Mouse (Mus musculus) heart, adult 2 months (tissue): ENCODE measurements around the gene Pimreg. TPM values are rescaled to one million over a fixed set of nuclear protein-coding genes. Genes with fewer than 3 reads are reported as not detected.
A peak's percentile ranks its signal among the peaks of the same experiment; 100 is the strongest.

Source experiments
- DNase-seq, 2 experiments: peaks; one replicate each; pipeline ENCODE4 v3.0.0; 2021
- H3K27ac ChIP-seq: fragments of 200-600 bp; 2 replicates; pipeline ENCODE4 v1.8.1; 2022
- H3K27me3 ChIP-seq: fragments of 200-500 bp; 2 replicates; pipeline ENCODE4 v1.6.1; 2012; ENCODE audit warnings: mild to moderate bottlenecking, low read length, inconsistent platforms, mixed read lengths; ENCODE audit not compliant: control insufficient read depth, insufficient read depth
- H3K36me3 ChIP-seq: fragments of 200-500 bp; 2 replicates; pipeline ENCODE4 v1.6.1; 2012; ENCODE audit warnings: low read length, inconsistent platforms; ENCODE audit not compliant: control insufficient read depth, insufficient read depth
- H3K4me1 ChIP-seq: fragments of 200-500 bp; 2 replicates; pipeline ENCODE4 v1.6.1; 2011; ENCODE audit warnings: low read length; ENCODE audit not compliant: control insufficient read depth, insufficient read depth
- H3K4me3 ChIP-seq: fragments of 200-600 bp; 2 replicates; pipeline ENCODE4 v1.8.1; 2022
- H3K79me2 ChIP-seq: fragments of 200-500 bp; replicated peaks from 2 replicates; pipeline ENCODE4 v1.6.1; 2012; ENCODE audit warnings: mild to moderate bottlenecking, inconsistent platforms, low read length, moderate library complexity, mixed read lengths; ENCODE audit not compliant: control insufficient read depth, insufficient read depth
- H3K9ac ChIP-seq: fragments of 200-500 bp; 2 replicates; pipeline ENCODE4 v1.6.1; 2012; ENCODE audit warnings: low read depth, mild to moderate bottlenecking, control low read depth, inconsistent platforms, low read length, mixed read lengths
- CTCF ChIP-seq: fragments of 200-600 bp; IDR thresholded peaks from 2 replicates; pipeline ENCODE4 v1.8.1; 2022; ENCODE audit warnings: antibody characterized with exemption, mild to moderate bottlenecking, moderate library complexity
- EP300 ChIP-seq: fragments of 200-500 bp; IDR thresholded peaks from 2 replicates; pipeline ENCODE4 v1.6.1; 2011; ENCODE audit warnings: low read depth, low read length, control low read depth; ENCODE audit not compliant: insufficient read depth
- POLR2A ChIP-seq: fragments of 200-500 bp; IDR thresholded peaks from 2 replicates; pipeline ENCODE4 v1.6.1; 2011; ENCODE audit warnings: mild to moderate bottlenecking, low read depth, low read length, control low read depth; ENCODE audit not compliant: insufficient read depth
- WGBS: fragments of 180-500 bp; shearing (Covaris S2); methylation state at CpG from one replicate; pipeline ENCODE4 v1.1.7; 2018; 5-methylcytosine and 5-hydroxymethylcytosine counted together
- intact Hi-C: fragments of 180-260 bp; cut with DNase I; formaldehyde crosslinking; loops from one replicate; pipeline ENCODE4 v1.15.1; 2025
- polyA plus RNA-seq: library from polyadenylated mRNA; depleted of rRNA; stranded (reverse); fragments of >200 nt; gene quantifications from 2 replicates; pipeline ENCODE4 v1.2.3, GENCODE M21; 2012
- total RNA-seq, 2 experiments: library from RNA; stranded (reverse); gene quantifications; 2 replicates each; pipeline ENCODE4 v1.2.3; 2021

Pimreg gene
- total and polyA plus RNA-seq, 3 experiments, result 0.45 to 0.75 TPM; not detected in 1

DNA sequence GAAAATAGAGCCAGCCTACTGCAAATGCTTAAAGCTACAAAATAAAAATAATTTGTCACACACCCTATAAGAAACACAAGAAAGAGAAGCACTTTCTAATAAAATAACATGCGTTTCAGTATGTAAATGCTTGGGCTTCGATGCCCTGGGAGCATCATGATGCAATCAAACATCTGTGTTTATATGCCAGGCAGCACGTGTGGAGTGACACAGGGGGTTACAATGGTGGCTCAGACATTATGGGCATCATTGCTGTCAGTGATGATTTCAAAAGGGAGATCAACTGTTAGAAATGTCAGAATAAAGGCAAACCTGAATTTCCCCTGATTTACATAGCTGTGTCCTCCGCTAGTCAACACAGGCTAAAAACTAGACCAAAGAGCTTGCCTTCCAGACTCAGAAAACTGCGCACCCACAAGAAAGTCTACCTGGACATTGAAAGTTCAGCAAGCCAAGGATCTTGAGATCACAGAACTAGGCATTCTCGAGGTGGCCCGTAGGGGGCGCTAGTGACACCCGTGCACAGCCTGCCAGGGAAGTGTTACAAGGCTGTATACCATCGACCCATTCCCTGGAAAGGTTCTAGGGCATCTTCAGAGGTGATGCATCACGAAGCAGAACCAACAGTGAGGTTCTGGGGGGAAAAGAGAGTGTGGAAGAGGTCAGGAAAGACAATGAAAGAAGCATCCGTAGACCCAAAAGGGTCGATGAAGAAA is 39.5 kb upstream of the Pimreg start:
- 45% methylated on average over 13 of the region's 13 CpGs for WGBS
- no peak for TF ChIP-seq POLR2A
- TF ChIP-seq CTCF, result peak; percentile 75
- Histone ChIP-seq H3K36me3 (no peaks in the 10 kb centered on the region), H3K4me1 (no peaks in the 10 kb centered on the region), H3K9ac (no peak overlapping the region), H3K27ac (no peak overlapping the region), H3K4me3 (no peak overlapping the region), H3K27me3 (no peaks in the 10 kb centered on the region), H3K79me2 (no peaks in the 10 kb centered on the region)
- peak; percentile 11 to 41 for DNase-seq
- intact Hi-C loops, result no loop called here

- intact Hi-C loops, result no loop called here
Observed at GRCm38 (mm10) chr11:72003171-72003570, 38.7 kb upstream of the Pimreg start.

DNA sequence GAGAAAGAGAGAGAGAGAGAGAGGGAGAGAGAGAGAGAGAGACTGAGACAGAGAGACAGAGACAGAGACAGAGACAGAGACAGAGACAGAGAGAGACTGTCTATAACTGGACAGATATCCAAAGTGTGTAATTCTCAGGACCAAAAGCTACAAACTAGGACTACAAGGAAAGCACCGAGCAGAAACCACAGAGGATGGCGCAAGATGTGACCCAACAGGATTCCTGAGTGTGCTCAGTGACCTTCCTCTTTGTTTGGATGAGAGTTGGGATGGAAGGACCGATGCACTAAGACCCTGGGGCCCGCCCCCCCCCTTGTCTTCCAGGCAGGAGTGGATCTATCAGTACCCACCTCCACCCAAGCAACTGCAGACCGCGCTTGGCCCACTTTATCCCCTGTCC is 36.3 kb upstream of the Pimreg start:
- H3K4me1 ChIP-seq, result no peaks in the 10 kb centered on the region
- intact Hi-C loops, result no loop called here
- H3K4me3 ChIP-seq, result no peak overlapping the region
- H3K27ac ChIP-seq, result no peak overlapping the region
- no peak overlapping the region for H3K9ac ChIP-seq
- H3K36me3 ChIP-seq, result no peaks in the 10 kb centered on the region
- H3K27me3 ChIP-seq, result no peaks in the 10 kb centered on the region
- no peaks in the 10 kb centered on the region for H3K79me2 ChIP-seq
- no peak for TF ChIP-seq CTCF
- no peak for TF ChIP-seq POLR2A
- TF ChIP-seq EP300, result no peak
- no peak for DNase-seq
- WGBS, result 86% methylated on average over 6 of the region's 6 CpGs

More at GRCm38 (mm10) chr11:72003171-72003570, 38.7 kb upstream of the Pimreg start:
- no peaks in the 10 kb centered on the region for H3K79me2 ChIP-seq
- H3K36me3 ChIP-seq, result no peaks in the 10 kb centered on the region
- no peaks in the 10 kb centered on the region for H3K27me3 ChIP-seq
- DNase-seq, result no peak
- H3K9ac ChIP-seq, result no peak overlapping the region
- H3K4me3 ChIP-seq, result no peak overlapping the region
- H3K4me1 ChIP-seq, result no peaks in the 10 kb centered on the region
- no peak overlapping the region for H3K27ac ChIP-seq
- TF ChIP-seq POLR2A (no peak), EP300 (no peak), CTCF (no peak)
- WGBS, result 54% methylated on average over 9 of the region's 9 CpGs

GRCm38 (mm10) chr11:72010367-72010766 is 31.5 kb upstream of the Pimreg start:
- Histone ChIP-seq H3K4me3 (no peak overlapping the region), H3K79me2 (no peaks in the 10 kb centered on the region), H3K27ac (no peak overlapping the region), H3K36me3 (no peaks in the 10 kb centered on the region), H3K4me1 (no peaks in the 10 kb centered on the region), H3K27me3 (no peaks in the 10 kb centered on the region), H3K9ac (no peak overlapping the region)
- DNase-seq, result no peak
- no peak for TF ChIP-seq EP300
- no peak for TF ChIP-seq CTCF
- TF ChIP-seq POLR2A, result no peak
- intact Hi-C loops, result no loop called here
- WGBS, result 44% methylated on average over 5 of the region's 5 CpGs

DNA sequence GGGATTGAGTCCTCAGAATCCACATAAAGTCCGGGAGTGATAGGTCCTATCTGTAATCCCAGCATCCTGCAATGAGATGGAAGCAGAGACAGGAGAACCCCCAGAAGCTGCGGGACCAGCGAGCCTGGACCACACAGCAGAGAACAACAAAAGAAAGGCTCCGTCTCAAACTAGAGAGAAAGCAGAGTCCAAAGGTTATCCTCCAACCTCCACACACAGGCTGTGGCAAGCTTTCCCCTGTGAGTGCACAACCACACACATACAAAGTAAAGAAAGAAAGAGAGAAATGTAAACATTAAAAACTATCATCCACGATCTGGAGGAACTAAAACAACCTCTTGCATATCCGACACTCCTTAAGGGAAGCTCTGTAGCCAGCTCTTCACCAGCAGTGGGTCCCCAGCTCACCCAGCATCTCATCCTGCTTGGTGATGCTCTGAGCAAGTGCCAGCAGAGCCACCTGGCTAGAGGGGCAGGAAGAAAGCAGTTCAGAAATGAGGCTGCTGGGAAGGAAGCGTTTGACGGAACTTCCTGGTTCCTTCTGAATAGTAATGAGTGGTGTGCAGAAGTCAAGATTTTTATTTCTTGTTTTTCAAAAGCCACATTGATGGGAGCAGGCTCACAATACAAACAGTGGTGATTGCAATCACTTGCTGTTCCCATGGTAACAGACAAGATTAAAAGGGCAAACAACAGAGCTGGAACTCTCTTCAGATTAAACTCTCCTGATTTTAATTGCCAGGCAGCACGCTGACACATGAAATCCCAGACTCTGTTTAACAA is 30.7 kb upstream of the Pimreg start:
- DNase-seq, result no peak
- no peak overlapping the region for H3K9ac ChIP-seq
- H3K79me2 ChIP-seq, result no peaks in the 10 kb centered on the region
- no peaks in the 10 kb centered on the region for H3K27me3 ChIP-seq
- no peak overlapping the region for H3K27ac ChIP-seq
- no peaks in the 10 kb centered on the region for H3K4me1 ChIP-seq
- H3K4me3 ChIP-seq, result no peak overlapping the region
- intact Hi-C loops, result no loop called here
- TF ChIP-seq EP300 (no peak), POLR2A (no peak), CTCF (no peak)
- H3K36me3 ChIP-seq, result no peaks in the 10 kb centered on the region
- WGBS, result 53% methylated on average over 9 of the region's 9 CpGs

- DNase-seq, result no peak
- intact Hi-C loops, result no loop called here
- 67% methylated on average over 1 of the region's 1 CpGs for WGBS
Observed at GRCm38 (mm10) chr11:72011955-72012354, 29.9 kb upstream of the Pimreg start.

More at GRCm38 (mm10) chr11:72011955-72012354, 29.9 kb upstream of the Pimreg start:
- H3K27ac ChIP-seq, result no peak overlapping the region
- H3K4me3 ChIP-seq, result no peak overlapping the region
- TF ChIP-seq POLR2A (no peak), CTCF (no peak), EP300 (no peak)
- H3K27me3 ChIP-seq, result no peaks in the 10 kb centered on the region
- H3K9ac ChIP-seq, result no peak overlapping the region
- H3K36me3 ChIP-seq, result no peaks in the 10 kb centered on the region
- H3K4me1 ChIP-seq, result no peaks in the 10 kb centered on the region
- H3K79me2 ChIP-seq, result no peaks in the 10 kb centered on the region
